Mouse (Mus musculus) embryonic facial prominence, embryonic 15.5 days (tissue): ENCODE results near the gene Gjb1. TPM values are rescaled to one million over a fixed set of nuclear protein-coding genes. Genes with fewer than 3 reads are reported as not detected.

Experiments used
- polyA plus RNA-seq: library from polyadenylated mRNA; unstranded; fragments of >200 nt; fragmentation: Nextera tagmentation; extraction: Ambion mirVana; gene quantifications from 2 replicates; pipeline ENCODE4 v1.2.1, GENCODE M21; 2015

Gjb1 gene
- polyA plus RNA-seq, 1 experiment from 2014 or later, result 0.24 TPM

Other genes with a start within 250 kb of the Gjb1 start
- gene Snx12, start 153.8 kb upstream of the Gjb1 start, polyA plus RNA-seq, result 52.1 and 58.3 TPM in 2 replicates
- gene Foxo4, start 121.8 kb upstream of the Gjb1 start, polyA plus RNA-seq, result 3.4 and 4.4 TPM in 2 replicates
- gene Gm614, start 112.4 kb upstream of the Gjb1 start, polyA plus RNA-seq, result not detected in 2 replicates
- 14.2 and 15.3 TPM in 2 replicates for gene Il2rg, start 108.1 kb upstream of the Gjb1 start, polyA plus RNA-seq
- not detected in 2 replicates for gene Gm20489, start 107.4 kb upstream of the Gjb1 start, polyA plus RNA-seq
- gene Med12, start 102.3 kb upstream of the Gjb1 start, polyA plus RNA-seq, result 33.3 and 39.3 TPM in 2 replicates
- gene Nlgn3, start 77.2 kb upstream of the Gjb1 start, polyA plus RNA-seq, result 11.6 and 12.8 TPM in 2 replicates
- 30.6 and 33.0 TPM in 2 replicates for gene Zmym3, start 44.5 kb downstream of the Gjb1 start, polyA plus RNA-seq
- gene Nono, start 52.9 kb downstream of the Gjb1 start, polyA plus RNA-seq, result 364 and 374 TPM in 2 replicates
- 53.1 and 66.4 TPM in 2 replicates for gene Itgb1bp2, start 72.7 kb downstream of the Gjb1 start, polyA plus RNA-seq
- gene Taf1, start 156.4 kb downstream of the Gjb1 start, polyA plus RNA-seq, result 11.6 and 11.8 TPM in 2 replicates